Mouse (Mus musculus): Measurements from ENCODE around the gene Hcn1.

- no peak for TF ChIP-seq CTCF (IDR thresholded peaks at IDR 0.05; ENCODE audit: low read depth)
- no peak for TF ChIP-seq EP300 (IDR thresholded peaks at IDR 0.05; ENCODE audit: low read depth)
Observed at GRCm38 (mm10) chr13:117705997-117706396, 103.9 kb downstream of the Hcn1 start.
